Mouse (Mus musculus): ENCODE data around the gene Cnksr3.

Cnksr3 gene

GRCm38 (mm10) chr10:7077971-7078370 lies 134.1 kb downstream of the Cnksr3 start:
- DNase-seq (ENCODE audit: low spot score in 2 of 2), result no peak

GRCm38 (mm10) chr10:7077389-7077808 lies 134.6 kb downstream of the Cnksr3 start:
- no peak for DNase-seq (ENCODE audit: low spot score in 2 of 2)

GRCm38 (mm10) chr10:7076662-7077211 lies 135.3 kb downstream of the Cnksr3 start:
- DNase-seq (ENCODE audit: low spot score in 2 of 2), result no peak

GRCm38 (mm10) chr10:7076201-7076600 lies 135.8 kb downstream of the Cnksr3 start:
- DNase-seq (ENCODE audit: low spot score in 2 of 2), result peak; percentile 85 to 87

- DNase-seq (ENCODE audit: low spot score in 2 of 2), result no peak
These were observed 136.4 kb downstream of the Cnksr3 start for GRCm38 (mm10) chr10:7075661-7076060.

DNA sequence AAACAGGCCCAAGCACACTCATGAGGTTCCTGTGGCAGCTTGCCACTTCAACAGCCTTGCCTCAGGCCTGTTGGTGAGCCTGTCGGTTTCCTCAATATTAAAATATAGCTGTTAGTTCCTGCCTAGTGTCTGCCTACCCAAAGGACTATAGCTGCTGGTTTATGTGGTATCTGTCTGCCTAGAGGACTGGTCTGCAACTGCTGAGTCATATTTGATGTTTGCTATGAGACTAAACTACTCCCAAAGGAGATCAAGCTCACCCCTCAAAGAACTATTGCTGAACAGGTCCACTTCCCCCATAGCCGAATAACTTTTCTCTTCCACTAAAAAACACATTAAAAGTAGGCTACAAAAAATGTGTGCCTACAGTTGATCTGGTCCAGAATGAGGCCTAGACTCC lies 137.8 kb downstream of the Cnksr3 start:
- DNase-seq (ENCODE audit: low spot score in 2 of 2), result no peak

GRCm38 (mm10) chr10:7070924-7071323 lies 141.1 kb downstream of the Cnksr3 start:
- DNase-seq (ENCODE audit: low spot score in 2 of 2), result no peak

- DNase-seq (ENCODE audit: low spot score in 2 of 2), result no peak
These were observed 141.8 kb downstream of the Cnksr3 start for GRCm38 (mm10) chr10:7070100-7070835.

GRCm38 (mm10) chr10:7069090-7069489 lies 142.9 kb downstream of the Cnksr3 start:
- DNase-seq (ENCODE audit: low spot score in 2 of 2), result no peak
